In genomic region chr7:19461488-19461887, GRCm38 (mm10) we compare ENCODE assay signal across 9 mouse cellular contexts. TPM values are rescaled to one million over a fixed set of nuclear protein-coding genes. Genes with fewer than 3 reads are reported as not detected.
DNase-seq lines count a peak whose midpoint lies in the region; ATAC-seq and TF ChIP-seq lines count a peak whose summit lies in the region.
"Had no signal": no experiment of that assay in that cellular context is flagged by ENCODE, and none has a peak within 500 bp of the region (broad histone marks: within the 10 kb centered on the region; RNA-seq: fewer than 3 reads in every experiment).

No protein-coding gene starts in this region.

- H3K4me1 ChIP-seq in ES-Bruce4 (ENCODE audit: control insufficient read depth, insufficient read depth, low read length) = no peaks in the 10 kb centered on the region

- H3K27me3 ChIP-seq in ES-Bruce4 (ENCODE audit: control insufficient read depth, insufficient read depth, low read length, poor library complexity, severe bottlenecking) = no peaks in the 10 kb centered on the region

- H3K9me3 ChIP-seq in ES-Bruce4 (replicated peaks; ENCODE audit: control insufficient read depth, insufficient read depth, low read length, poor library complexity, severe bottlenecking) = no peaks in the 10 kb centered on the region
- H3K9me3 ChIP-seq: neural tube, embryonic 13.5 days had no signal

- no peak for TF ChIP-seq EP300 in ES-Bruce4 (IDR thresholded peaks at IDR 0.05; ENCODE audit: insufficient read depth, low read depth, low read length)

- H3K27ac ChIP-seq in ES-Bruce4 (ENCODE audit: insufficient read depth, low read length) = no peak overlapping the region
- H3K27ac ChIP-seq: neural tube, embryonic 13.5 days had no signal

- peak; percentile 67 for TF ChIP-seq CTCF in ES-Bruce4 (IDR thresholded peaks at IDR 0.05; ENCODE audit: low read depth, low read length)

- no peak overlapping the region for H3K4me3 ChIP-seq in ES-Bruce4 (ENCODE audit: low read depth, low read length)
- H3K4me3 ChIP-seq: neural tube, embryonic 13.5 days had no signal

- no peak overlapping the region for H3K9ac ChIP-seq in ES-Bruce4 (ENCODE audit: low read depth, poor library complexity, severe bottlenecking)
- H3K9ac ChIP-seq: neural tube, embryonic 13.5 days had no signal

- no peak for TF ChIP-seq POLR2A in ES-Bruce4 (IDR thresholded peaks at IDR 0.05; ENCODE audit: insufficient read depth, low read length)

- peak; percentile 73 for ATAC-seq in granulocyte monocyte progenitor cell, adult 5-6 weeks (replicated peaks; ENCODE audit: poor library complexity, severe bottlenecking)

- H3K36me3 ChIP-seq in ES-Bruce4 (ENCODE audit: control insufficient read depth, insufficient read depth, low read length, poor library complexity, severe bottlenecking) = no peaks in the 10 kb centered on the region
- H3K36me3 ChIP-seq: neural tube, embryonic 13.5 days had no signal

- peak; percentile 73 to 93 for DNase-seq in adrenal gland, adult (ENCODE audit: inconsistent age in 2 of 2, low spot score in 1 of 2)
- DNase-seq in adrenal gland, adult 8-10 months = no peak
- peak; percentile 87 to 91 for DNase-seq in cerebellum, postnatal 14 days
- DNase-seq in layer of hippocampus, postnatal 14 days (ENCODE audit: low spot score in 2 of 2) = peak; percentile 81 to 87
- DNase-seq in lung, postnatal 14 days = peak; percentile 87
- DNase-seq in spleen, adult 12 weeks (ENCODE audit: low spot score) = peak; percentile 26

RNA-seq across cellular contexts. Expression of gene Exoc3l2, which starts 1.6 kb away (rescaled TPM):
- 10 to 100 TPM; 31.9 to 69.2 (median 51.8) TPM for total RNA-seq in adrenal gland, adult 8-10 months (2022)
- polyA plus RNA-seq in ES-Bruce4 (2011; ENCODE audit: insufficient read depth, insufficient read length, low read depth, missing spikeins) = 3.0 and 3.8 TPM in 2 replicates
- total RNA-seq in granulocyte monocyte progenitor cell, adult 5-6 weeks (2014; fragmentation: Nextera tagmentation) = 1.0 and 2.5 TPM in 2 replicates
- 0.95 TPM in 1 of 2 replicates, not detected in the other for total RNA-seq in granulocyte monocyte progenitor cell, adult 5-6 weeks (2017)
- total RNA-seq in layer of hippocampus, postnatal 14 days (2021) = 1 to 10 TPM in 1 of 2 experiments, under 1 TPM in 1; 0.91 to 1.0 TPM

RNA-seq across cellular contexts. Expression of gene Mark4, which starts 2.9 kb away (rescaled TPM):
- total RNA-seq in adrenal gland, adult 8-10 months (2022) = 10 to 100 TPM; 44.4 to 53.9 (median 47.6) TPM
- 33.1 and 33.3 TPM in 2 replicates for polyA plus RNA-seq in ES-Bruce4 (2011; ENCODE audit: insufficient read depth, insufficient read length, low read depth, missing spikeins)
- 9.1 and 10.8 TPM in 2 replicates for total RNA-seq in granulocyte monocyte progenitor cell, adult 5-6 weeks (2014; fragmentation: Nextera tagmentation)
- total RNA-seq in granulocyte monocyte progenitor cell, adult 5-6 weeks (2017) = 2.5 and 3.8 TPM in 2 replicates
- total RNA-seq in layer of hippocampus, postnatal 14 days (2021) = 100 to 1,000 TPM; 114 to 119 TPM

RNA-seq across cellular contexts. Expression of gene Bloc1s3, which starts 46.7 kb away (rescaled TPM):
- 10 to 100 TPM; 12.7 to 15.4 (median 13.6) TPM for total RNA-seq in adrenal gland, adult 8-10 months (2022)
- 5.7 and 6.9 TPM in 2 replicates for polyA plus RNA-seq in ES-Bruce4 (2011; ENCODE audit: insufficient read depth, insufficient read length, low read depth, missing spikeins)
- total RNA-seq in granulocyte monocyte progenitor cell, adult 5-6 weeks (2014; fragmentation: Nextera tagmentation) = 3.1 and 4.5 TPM in 2 replicates
- 0.60 and 1.0 TPM in 2 replicates for total RNA-seq in granulocyte monocyte progenitor cell, adult 5-6 weeks (2017)
- 1 to 10 TPM; 6.4 to 7.0 TPM for total RNA-seq in layer of hippocampus, postnatal 14 days (2021)

RNA-seq across cellular contexts. Expression of gene Trappc6a, which starts 46.7 kb away (rescaled TPM):
- 100 to 1,000 TPM in 1 of 4 experiments, 10 to 100 TPM in 3; 77.7 to 107 (median 90.3) TPM for total RNA-seq in adrenal gland, adult 8-10 months (2022)
- polyA plus RNA-seq in ES-Bruce4 (2011; ENCODE audit: insufficient read depth, insufficient read length, low read depth, missing spikeins) = 23.5 and 33.6 TPM in 2 replicates
- 75.3 and 83.4 TPM in 2 replicates for total RNA-seq in granulocyte monocyte progenitor cell, adult 5-6 weeks (2014; fragmentation: Nextera tagmentation)
- total RNA-seq in granulocyte monocyte progenitor cell, adult 5-6 weeks (2017) = 28.2 and 30.6 TPM in 2 replicates
- total RNA-seq in layer of hippocampus, postnatal 14 days (2021) = 10 to 100 TPM; 23.0 to 24.2 TPM

RNA-seq across cellular contexts. Expression of gene Nkpd1, which starts 56.1 kb away (rescaled TPM):
- total RNA-seq in adrenal gland, adult 8-10 months (2022) = under 1 TPM in 2 of 4 experiments, not detected in 2; 0.13 to 0.31 TPM
- polyA plus RNA-seq in ES-Bruce4 (2011; ENCODE audit: insufficient read depth, insufficient read length, low read depth, missing spikeins) = 0.23 and 0.34 TPM in 2 replicates
- total RNA-seq in granulocyte monocyte progenitor cell, adult 5-6 weeks (2014; fragmentation: Nextera tagmentation) = not detected in 2 replicates
- not detected in 2 replicates for total RNA-seq in granulocyte monocyte progenitor cell, adult 5-6 weeks (2017)
- total RNA-seq in layer of hippocampus, postnatal 14 days (2021) = under 1 TPM; 0.48 to 0.69 TPM

Comparison
In these comparisons a context has a peak if more than half of its experiments do, and no peak if none do; other contexts are left out.
1. RNA of gene Exoc3l2, which starts 1.6 kb away (total RNA-seq): 31.9 to 69.2 TPM in adrenal gland, adult 8-10 months; 0.95 to 2.5 TPM in granulocyte monocyte progenitor cell, adult 5-6 weeks and 0.91 to 1.0 TPM in layer of hippocampus, postnatal 14 days; every median in the first group is over 4 times any median in the second.